Mouse (Mus musculus) right cerebral cortex, postnatal 25 days (tissue): ENCODE results near the gene Zdhhc22.

ENCODE experiments used
- DNase-seq: peaks from one replicate; pipeline ENCODE4 v3.0.0; 2022

The Zdhhc22 gene

DNA sequence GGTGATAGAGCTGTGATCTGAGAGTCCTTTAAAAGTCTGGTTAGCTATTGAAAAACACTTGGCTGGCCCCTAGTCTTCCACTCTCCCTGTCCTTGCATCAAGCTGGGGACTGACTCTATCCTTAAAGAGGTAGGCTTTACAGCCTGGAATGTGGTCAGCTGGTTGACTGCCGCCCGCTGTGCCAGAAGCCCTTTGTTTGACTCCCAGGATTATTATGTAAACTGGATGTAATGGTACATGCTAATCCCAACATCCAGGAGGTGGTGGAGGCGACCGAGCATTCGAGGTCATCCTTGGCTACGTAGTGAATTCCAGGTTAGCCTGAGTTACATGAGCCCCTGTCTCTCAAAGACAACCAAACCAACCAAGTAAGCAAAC lies 57.7 kb downstream of the Zdhhc22 start:
- DNase-seq, result no peak

DNA sequence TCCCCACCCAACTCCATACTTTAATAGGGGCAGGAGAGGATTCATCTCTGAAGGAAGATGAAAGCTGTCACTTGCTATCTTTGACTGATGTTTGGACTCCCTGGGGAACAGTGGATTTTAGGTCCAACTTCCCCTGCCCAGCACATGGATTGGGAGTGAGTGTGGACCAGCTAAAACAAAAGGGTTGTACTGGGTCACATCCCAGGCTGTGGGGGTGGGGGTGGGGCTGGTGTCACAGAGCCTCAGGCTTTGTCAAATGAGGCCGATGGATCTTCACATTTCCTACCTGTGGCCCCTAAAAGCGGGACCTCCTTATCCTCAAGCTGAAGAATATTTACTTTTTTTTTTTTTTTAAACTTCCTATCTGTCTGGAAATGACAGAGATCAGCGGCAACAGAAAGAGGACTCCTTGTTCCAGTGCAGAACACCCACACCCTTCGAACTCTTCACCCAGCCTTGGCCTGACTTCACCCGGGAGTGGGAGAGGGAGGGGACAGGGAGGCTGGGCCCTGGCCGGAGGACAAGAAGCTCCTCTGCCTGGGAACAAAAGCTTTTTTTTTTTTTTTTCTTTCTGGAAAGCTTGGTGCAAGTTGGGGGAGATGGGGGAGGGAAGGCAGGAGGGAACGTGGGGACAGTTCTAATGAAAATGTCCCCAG lies 58.2 kb downstream of the Zdhhc22 start:
- DNase-seq, result no peak

DNA sequence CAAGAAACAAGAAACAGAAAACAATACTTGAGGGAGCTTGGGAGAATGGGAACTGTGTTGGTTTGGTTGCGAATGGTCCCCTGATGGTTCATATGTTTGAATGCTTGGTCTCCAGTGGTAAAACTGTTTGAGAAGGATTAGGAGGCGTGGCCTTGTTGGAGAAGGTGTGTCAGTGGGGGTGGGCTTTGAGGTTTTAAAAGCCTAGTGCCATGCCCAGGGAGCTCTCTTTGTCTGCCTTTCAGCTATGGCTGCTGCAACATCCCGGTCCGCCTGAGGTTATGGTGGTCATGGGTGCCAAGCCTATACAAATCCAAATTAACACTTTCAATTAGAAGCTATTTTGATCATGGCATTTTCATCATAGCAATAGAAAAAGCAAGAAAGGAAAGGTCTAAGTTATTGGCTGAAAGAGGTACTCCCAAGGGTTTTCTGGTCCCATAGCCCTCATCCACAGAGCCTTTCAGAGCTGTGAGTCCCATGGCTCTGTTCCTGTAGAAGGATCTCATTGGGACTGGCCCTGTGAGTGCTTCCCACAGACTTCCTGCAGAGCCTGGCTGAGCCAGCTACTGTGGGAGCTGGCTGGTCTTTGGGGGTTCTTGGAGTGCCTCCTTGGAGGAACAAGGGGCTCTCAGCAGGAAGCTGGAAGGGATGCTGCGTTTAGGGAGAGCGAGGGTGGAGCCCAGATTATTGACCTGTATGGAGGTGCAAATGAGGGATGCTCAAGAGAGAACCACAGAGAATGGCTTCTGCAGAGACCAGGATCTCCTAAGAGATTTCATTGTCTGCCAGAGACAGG lies 59.1 kb downstream of the Zdhhc22 start:
- no peak for DNase-seq
